Mouse (Mus musculus): ENCODE data around the gene D1Ertd622e. TPM values are rescaled to one million over a fixed set of nuclear protein-coding genes. Genes with fewer than 3 reads are reported as not detected.

Gene D1Ertd622e
- polyA plus RNA-seq, 1 experiment = 13.7 TPM

- H3K4me1 ChIP-seq (ENCODE audit: control insufficient read depth, insufficient read depth, low read length) = no peaks in the 10 kb centered on the region
- H3K4me3 ChIP-seq (replicated peaks; ENCODE audit: extremely low read depth, low read depth, low read length) = no peak overlapping the region
- no peak for DNase-seq
- TF ChIP-seq POLR2A (IDR thresholded peaks at IDR 0.05; ENCODE audit: borderline replicate concordance, extremely low read depth, low read depth, low read length) (no peak), CTCF (IDR thresholded peaks at IDR 0.05; ENCODE audit: insufficient read depth, low read length) (no peak)
- WGBS = 31% methylated on average over 1 of the region's 1 CpGs
Observed at GRCm38 (mm10) chr1:97623214-97623856, 38.5 kb downstream of the D1Ertd622e start.

- TF ChIP-seq CTCF (IDR thresholded peaks at IDR 0.05; ENCODE audit: insufficient read depth, low read length) (no peak), POLR2A (IDR thresholded peaks at IDR 0.05; ENCODE audit: borderline replicate concordance, extremely low read depth, low read depth, low read length) (no peak)
- 45% methylated on average over 5 of the region's 5 CpGs for WGBS
- H3K4me1 ChIP-seq (ENCODE audit: control insufficient read depth, insufficient read depth, low read length) = no peaks in the 10 kb centered on the region
- H3K4me3 ChIP-seq (replicated peaks; ENCODE audit: extremely low read depth, low read depth, low read length) = no peak overlapping the region
- DNase-seq = no peak
Observed at GRCm38 (mm10) chr1:97622574-97623208, 39.2 kb downstream of the D1Ertd622e start.

GRCm38 (mm10) chr1:97619621-97620320 lies 42.1 kb downstream of the D1Ertd622e start:
- DNase-seq = no peak
- no peaks in the 10 kb centered on the region for H3K4me1 ChIP-seq (ENCODE audit: control insufficient read depth, insufficient read depth, low read length)
- no peak overlapping the region for H3K4me3 ChIP-seq (replicated peaks; ENCODE audit: extremely low read depth, low read depth, low read length)
- TF ChIP-seq CTCF (IDR thresholded peaks at IDR 0.05; ENCODE audit: insufficient read depth, low read length) (no peak), POLR2A (IDR thresholded peaks at IDR 0.05; ENCODE audit: borderline replicate concordance, extremely low read depth, low read depth, low read length) (no peak)
- WGBS = 72% methylated on average over 8 of the region's 8 CpGs

- TF ChIP-seq POLR2A (IDR thresholded peaks at IDR 0.05; ENCODE audit: borderline replicate concordance, extremely low read depth, low read depth, low read length) = no peak
- no peak for TF ChIP-seq CTCF (IDR thresholded peaks at IDR 0.05; ENCODE audit: insufficient read depth, low read length)
- H3K4me1 ChIP-seq (ENCODE audit: control insufficient read depth, insufficient read depth, low read length) = no peaks in the 10 kb centered on the region
- WGBS = 81% methylated on average over 1 of the region's 1 CpGs
- no peak overlapping the region for H3K4me3 ChIP-seq (replicated peaks; ENCODE audit: extremely low read depth, low read depth, low read length)
- no peak for DNase-seq
Observed at GRCm38 (mm10) chr1:97615525-97615924, 46.3 kb downstream of the D1Ertd622e start.

GRCm38 (mm10) chr1:97614531-97615462 lies 47.1 kb downstream of the D1Ertd622e start:
- TF ChIP-seq POLR2A (IDR thresholded peaks at IDR 0.05; ENCODE audit: borderline replicate concordance, extremely low read depth, low read depth, low read length) (no peak), CTCF (IDR thresholded peaks at IDR 0.05; ENCODE audit: insufficient read depth, low read length) (no peak)
- WGBS = 83% methylated on average over 11 of the region's 11 CpGs
- no peak overlapping the region for H3K4me3 ChIP-seq (replicated peaks; ENCODE audit: extremely low read depth, low read depth, low read length)
- no peak for DNase-seq
- H3K4me1 ChIP-seq (ENCODE audit: control insufficient read depth, insufficient read depth, low read length) = no peaks in the 10 kb centered on the region

GRCm38 (mm10) chr1:97611747-97612146 lies 50.1 kb downstream of the D1Ertd622e start:
- WGBS = 81% methylated on average over 2 of the region's 2 CpGs
- no peak for TF ChIP-seq POLR2A (IDR thresholded peaks at IDR 0.05; ENCODE audit: borderline replicate concordance, extremely low read depth, low read depth, low read length)
- no peak for TF ChIP-seq CTCF (IDR thresholded peaks at IDR 0.05; ENCODE audit: insufficient read depth, low read length)
- H3K4me3 ChIP-seq (replicated peaks; ENCODE audit: extremely low read depth, low read depth, low read length) = no peak overlapping the region
- no peak for DNase-seq
- H3K4me1 ChIP-seq (ENCODE audit: control insufficient read depth, insufficient read depth, low read length) = no peaks in the 10 kb centered on the region

- WGBS = 54% methylated on average over 1 of the region's 1 CpGs
- TF ChIP-seq POLR2A (IDR thresholded peaks at IDR 0.05; ENCODE audit: borderline replicate concordance, extremely low read depth, low read depth, low read length) (no peak), CTCF (IDR thresholded peaks at IDR 0.05; ENCODE audit: insufficient read depth, low read length) (no peak)
- Histone ChIP-seq H3K4me3 (replicated peaks; ENCODE audit: extremely low read depth, low read depth, low read length) (no peak overlapping the region), H3K4me1 (ENCODE audit: control insufficient read depth, insufficient read depth, low read length) (no peaks in the 10 kb centered on the region)
- no peak for DNase-seq
Observed at GRCm38 (mm10) chr1:97603361-97603760, 58.5 kb downstream of the D1Ertd622e start.

- DNase-seq = no peak
- H3K4me3 ChIP-seq (replicated peaks; ENCODE audit: extremely low read depth, low read depth, low read length) = no peak overlapping the region
- H3K4me1 ChIP-seq (ENCODE audit: control insufficient read depth, insufficient read depth, low read length) = no peaks in the 10 kb centered on the region
- 59% methylated on average over 2 of the region's 2 CpGs for WGBS
- TF ChIP-seq CTCF (IDR thresholded peaks at IDR 0.05; ENCODE audit: insufficient read depth, low read length) (no peak), POLR2A (IDR thresholded peaks at IDR 0.05; ENCODE audit: borderline replicate concordance, extremely low read depth, low read depth, low read length) (no peak)
Observed at GRCm38 (mm10) chr1:97600371-97600770, 61.5 kb downstream of the D1Ertd622e start.

GRCm38 (mm10) chr1:97599101-97599500 lies 62.8 kb downstream of the D1Ertd622e start:
- no peak for TF ChIP-seq POLR2A (IDR thresholded peaks at IDR 0.05; ENCODE audit: borderline replicate concordance, extremely low read depth, low read depth, low read length)
- TF ChIP-seq CTCF (IDR thresholded peaks at IDR 0.05; ENCODE audit: insufficient read depth, low read length) = no peak
- 47% methylated on average over 3 of the region's 3 CpGs for WGBS
- no peaks in the 10 kb centered on the region for H3K4me1 ChIP-seq (ENCODE audit: control insufficient read depth, insufficient read depth, low read length)
- no peak overlapping the region for H3K4me3 ChIP-seq (replicated peaks; ENCODE audit: extremely low read depth, low read depth, low read length)
- no peak for DNase-seq

Measured in lung, adult 2 months (tissue).